Mouse (Mus musculus) cortical plate, adult 2 months (tissue): ENCODE results near the gene Chd3.
"Not testable (repeated sequence)": the region's sequence is repeated elsewhere in the genome, so short reads cannot be mapped to it uniquely, and the experiment has no call there.

ENCODE experiments used
- CTCF ChIP-seq: fragments of 200-500 bp; IDR thresholded peaks from 2 replicates; pipeline ENCODE4 v1.5.1; 2011; ENCODE audit warnings: mild to moderate bottlenecking, control low read depth, low read length; ENCODE audit not compliant: insufficient read depth; ENCODE audit errors: extremely low read depth
- POLR2A ChIP-seq: fragments of 200-500 bp; IDR thresholded peaks from 2 replicates; pipeline ENCODE4 v1.6.1; 2011; ENCODE audit warnings: mild to moderate bottlenecking, low read length, control low read depth; ENCODE audit not compliant: insufficient read depth; ENCODE audit errors: extremely low read depth

DNA sequence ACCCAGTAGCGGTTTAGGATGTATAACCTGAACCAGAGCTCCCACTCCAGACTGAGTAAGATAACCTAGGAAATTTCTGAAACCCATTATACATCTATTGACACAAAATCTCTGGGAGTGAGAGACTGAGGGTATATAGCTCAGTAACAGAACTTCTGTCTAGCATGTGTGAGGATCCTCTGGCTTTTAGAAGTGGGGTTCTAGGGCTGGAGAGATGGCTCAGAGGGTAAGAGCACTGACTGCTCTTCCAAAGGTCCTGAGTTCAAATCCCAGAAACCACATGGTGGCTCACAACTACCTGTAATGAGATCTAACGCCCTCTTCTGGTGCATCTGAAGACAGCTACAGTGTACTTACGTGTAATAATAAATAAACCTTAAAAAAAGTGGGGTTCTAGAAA lies 51.2 kb downstream of the Chd3 start:
- not testable (repeated sequence) for TF ChIP-seq POLR2A, CTCF
